Mouse (Mus musculus): ENCODE results near the gene Hcfc2. TPM values are rescaled to one million over a fixed set of nuclear protein-coding genes. Genes with fewer than 3 reads are reported as not detected.

Hcfc2 gene
- polyA plus RNA-seq, 1 experiment from 2014 or later, result 42.6 TPM

GRCm38 (mm10) chr10:82774841-82775240 lies 78.9 kb downstream of the Hcfc2 start:
- no peak overlapping the region for H3K4me3 ChIP-seq (replicated peaks; ENCODE audit: low read depth, low read length)
- H3K36me3 ChIP-seq (ENCODE audit: control insufficient read depth, insufficient read depth, low read length), result no peaks in the 10 kb centered on the region
- no peak overlapping the region for H3K9ac ChIP-seq (replicated peaks; ENCODE audit: low read length)
- ATAC-seq (ENCODE audit: low FRiP score, low TSS enrichment) (no peak), DNase-seq (no peak)
- no peak overlapping the region for H3K4me2 ChIP-seq (ENCODE audit: low read length)
- no peaks in the 10 kb centered on the region; the same call in 1 of the 2 replicates for H3K4me1 ChIP-seq (ENCODE audit: control insufficient read depth, insufficient read depth, low read length)
- H3K27ac ChIP-seq (replicated peaks; ENCODE audit: low read depth, low read length), result no peak overlapping the region
- whole genome bisulfite sequencing, result 90% methylated on average over 5 of the region's 5 CpGs
- H3K27me3 ChIP-seq (ENCODE audit: control insufficient read depth, insufficient read depth, low read length), result no peaks in the 10 kb centered on the region
- no peaks in the 10 kb centered on the region for H3K9me3 ChIP-seq (ENCODE audit: control insufficient read depth, low read length)

GRCm38 (mm10) chr10:82777075-82777474 lies 81.1 kb downstream of the Hcfc2 start:
- Histone ChIP-seq H3K36me3 (ENCODE audit: control insufficient read depth, insufficient read depth, low read length) (no peaks in the 10 kb centered on the region), H3K9ac (replicated peaks; ENCODE audit: low read length) (no peak overlapping the region), H3K9me3 (ENCODE audit: control insufficient read depth, low read length) (no peaks in the 10 kb centered on the region), H3K27ac (replicated peaks; ENCODE audit: low read depth, low read length) (no peak overlapping the region), H3K4me2 (ENCODE audit: low read length) (no peak overlapping the region), H3K4me3 (replicated peaks; ENCODE audit: low read depth, low read length) (no peak overlapping the region), H3K27me3 (ENCODE audit: control insufficient read depth, insufficient read depth, low read length) (no peaks in the 10 kb centered on the region), H3K4me1 (ENCODE audit: control insufficient read depth, insufficient read depth, low read length) (no peaks in the 10 kb centered on the region; the same call in 1 of the 2 replicates)
- 64% methylated on average over 2 of the region's 2 CpGs for WGBS
- DNase-seq, result no peak
- no peak for ATAC-seq (ENCODE audit: low FRiP score, low TSS enrichment)

GRCm38 (mm10) chr10:82777886-82778285 lies 81.9 kb downstream of the Hcfc2 start:
- Histone ChIP-seq H3K36me3 (ENCODE audit: control insufficient read depth, insufficient read depth, low read length) (no peaks in the 10 kb centered on the region), H3K27me3 (ENCODE audit: control insufficient read depth, insufficient read depth, low read length) (no peaks in the 10 kb centered on the region), H3K9me3 (ENCODE audit: control insufficient read depth, low read length) (no peaks in the 10 kb centered on the region), H3K4me1 (ENCODE audit: control insufficient read depth, insufficient read depth, low read length) (no peaks in the 10 kb centered on the region; the same call in 1 of the 2 replicates), H3K9ac (replicated peaks; ENCODE audit: low read length) (no peak overlapping the region), H3K4me3 (replicated peaks; ENCODE audit: low read depth, low read length) (no peak overlapping the region), H3K27ac (replicated peaks; ENCODE audit: low read depth, low read length) (no peak overlapping the region), H3K4me2 (ENCODE audit: low read length) (no peak overlapping the region)
- WGBS, result 35% methylated on average over 13 of the region's 13 CpGs
- DNase-seq, result peak; percentile 17
- no peak for ATAC-seq (ENCODE audit: low FRiP score, low TSS enrichment)

GRCm38 (mm10) chr10:82778791-82779549 lies 83.0 kb downstream of the Hcfc2 start:
- no peaks in the 10 kb centered on the region; the same call in 1 of the 2 replicates for H3K4me1 ChIP-seq (ENCODE audit: control insufficient read depth, insufficient read depth, low read length)
- H3K27ac ChIP-seq (replicated peaks; ENCODE audit: low read depth, low read length), result no peak overlapping the region
- H3K4me3 ChIP-seq (replicated peaks; ENCODE audit: low read depth, low read length), result no peak overlapping the region
- no peaks in the 10 kb centered on the region for H3K27me3 ChIP-seq (ENCODE audit: control insufficient read depth, insufficient read depth, low read length)
- 74% methylated on average over 8 of the region's 8 CpGs for WGBS
- ATAC-seq (ENCODE audit: low FRiP score, low TSS enrichment), result no peak
- no peak for DNase-seq
- no peak overlapping the region for H3K9ac ChIP-seq (replicated peaks; ENCODE audit: low read length)
- H3K4me2 ChIP-seq (ENCODE audit: low read length), result no peak overlapping the region
- no peaks in the 10 kb centered on the region for H3K36me3 ChIP-seq (ENCODE audit: control insufficient read depth, insufficient read depth, low read length)
- H3K9me3 ChIP-seq (ENCODE audit: control insufficient read depth, low read length), result no peaks in the 10 kb centered on the region

- no peaks in the 10 kb centered on the region for H3K9me3 ChIP-seq (ENCODE audit: control insufficient read depth, low read length)
- H3K36me3 ChIP-seq (ENCODE audit: control insufficient read depth, insufficient read depth, low read length), result no peaks in the 10 kb centered on the region
- no peak overlapping the region for H3K4me2 ChIP-seq (ENCODE audit: low read length)
- no peak overlapping the region for H3K9ac ChIP-seq (replicated peaks; ENCODE audit: low read length)
- no peaks in the 10 kb centered on the region for H3K27me3 ChIP-seq (ENCODE audit: control insufficient read depth, insufficient read depth, low read length)
- no peak for ATAC-seq (ENCODE audit: low FRiP score, low TSS enrichment)
- no peak overlapping the region for H3K4me3 ChIP-seq (replicated peaks; ENCODE audit: low read depth, low read length)
- no peak for DNase-seq
- 97% methylated on average over 14 of the region's 14 CpGs for WGBS
- no peaks in the 10 kb centered on the region; the same call in 1 of the 2 replicates for H3K4me1 ChIP-seq (ENCODE audit: control insufficient read depth, insufficient read depth, low read length)
- H3K27ac ChIP-seq (replicated peaks; ENCODE audit: low read depth, low read length), result no peak overlapping the region
These were observed 83.9 kb downstream of the Hcfc2 start for GRCm38 (mm10) chr10:82779831-82780230.

GRCm38 (mm10) chr10:82780322-82780721 lies 84.4 kb downstream of the Hcfc2 start:
- Histone ChIP-seq H3K27me3 (ENCODE audit: control insufficient read depth, insufficient read depth, low read length) (no peaks in the 10 kb centered on the region), H3K9ac (replicated peaks; ENCODE audit: low read length) (no peak overlapping the region), H3K36me3 (ENCODE audit: control insufficient read depth, insufficient read depth, low read length) (no peaks in the 10 kb centered on the region), H3K27ac (replicated peaks; ENCODE audit: low read depth, low read length) (no peak overlapping the region), H3K4me1 (ENCODE audit: control insufficient read depth, insufficient read depth, low read length) (no peaks in the 10 kb centered on the region; the same call in 1 of the 2 replicates), H3K4me3 (replicated peaks; ENCODE audit: low read depth, low read length) (no peak overlapping the region), H3K4me2 (ENCODE audit: low read length) (no peak overlapping the region), H3K9me3 (ENCODE audit: control insufficient read depth, low read length) (no peaks in the 10 kb centered on the region)
- no peak for DNase-seq
- 95% methylated on average over 3 of the region's 3 CpGs for WGBS
- ATAC-seq (ENCODE audit: low FRiP score, low TSS enrichment), result no peak

- Histone ChIP-seq H3K4me1 (ENCODE audit: control insufficient read depth, insufficient read depth, low read length) (no peaks in the 10 kb centered on the region; the same call in 1 of the 2 replicates), H3K4me3 (replicated peaks; ENCODE audit: low read depth, low read length) (no peak overlapping the region), H3K27ac (replicated peaks; ENCODE audit: low read depth, low read length) (no peak overlapping the region), H3K9ac (replicated peaks; ENCODE audit: low read length) (no peak overlapping the region), H3K27me3 (ENCODE audit: control insufficient read depth, insufficient read depth, low read length) (no peaks in the 10 kb centered on the region), H3K36me3 (ENCODE audit: control insufficient read depth, insufficient read depth, low read length) (no peaks in the 10 kb centered on the region), H3K9me3 (ENCODE audit: control insufficient read depth, low read length) (no peaks in the 10 kb centered on the region), H3K4me2 (ENCODE audit: low read length) (no peak overlapping the region)
- ATAC-seq (ENCODE audit: low FRiP score, low TSS enrichment) (no peak), DNase-seq (no peak)
These were observed 84.9 kb downstream of the Hcfc2 start for GRCm38 (mm10) chr10:82780816-82781215.

GRCm38 (mm10) chr10:82782472-82782871 lies 86.5 kb downstream of the Hcfc2 start:
- Histone ChIP-seq H3K27me3 (ENCODE audit: control insufficient read depth, insufficient read depth, low read length) (no peaks in the 10 kb centered on the region), H3K9me3 (ENCODE audit: control insufficient read depth, low read length) (no peaks in the 10 kb centered on the region), H3K9ac (replicated peaks; ENCODE audit: low read length) (no peak overlapping the region), H3K27ac (replicated peaks; ENCODE audit: low read depth, low read length) (no peak overlapping the region), H3K4me2 (ENCODE audit: low read length) (no peak overlapping the region), H3K4me3 (replicated peaks; ENCODE audit: low read depth, low read length) (no peak overlapping the region), H3K36me3 (ENCODE audit: control insufficient read depth, insufficient read depth, low read length) (no peaks in the 10 kb centered on the region), H3K4me1 (ENCODE audit: control insufficient read depth, insufficient read depth, low read length) (no peaks in the 10 kb centered on the region; the same call in 1 of the 2 replicates)
- ATAC-seq (ENCODE audit: low FRiP score, low TSS enrichment), result no peak
- no peak for DNase-seq
- 49% methylated on average over 2 of the region's 2 CpGs for WGBS

- DNase-seq (no peak), ATAC-seq (ENCODE audit: low FRiP score, low TSS enrichment) (no peak)
- no peaks in the 10 kb centered on the region for H3K4me1 ChIP-seq (ENCODE audit: control insufficient read depth, insufficient read depth, low read length)
- no peaks in the 10 kb centered on the region for H3K9me3 ChIP-seq (ENCODE audit: control insufficient read depth, low read length)
- H3K27me3 ChIP-seq (ENCODE audit: control insufficient read depth, insufficient read depth, low read length), result no peaks in the 10 kb centered on the region
- H3K36me3 ChIP-seq (ENCODE audit: control insufficient read depth, insufficient read depth, low read length), result no peaks in the 10 kb centered on the region
- H3K27ac ChIP-seq (replicated peaks; ENCODE audit: low read depth, low read length), result no peak overlapping the region
- H3K4me2 ChIP-seq (ENCODE audit: low read length), result no peak overlapping the region
- no peak overlapping the region for H3K4me3 ChIP-seq (replicated peaks; ENCODE audit: low read depth, low read length)
- no peak overlapping the region for H3K9ac ChIP-seq (replicated peaks; ENCODE audit: low read length)
These were observed 93.2 kb downstream of the Hcfc2 start for GRCm38 (mm10) chr10:82789181-82789580.
